Mouse (Mus musculus) brain, embryonic 14.5 days (tissue): ENCODE results near the gene Os9.

Source experiments
- CTCF ChIP-seq: fragments of 200-500 bp; IDR thresholded peaks from 2 replicates; pipeline ENCODE4 v1.5.1; 2012; ENCODE audit warnings: inconsistent platforms, mild to moderate bottlenecking, moderate library complexity, borderline replicate concordance; ENCODE audit not compliant: insufficient read depth, insufficient read length; ENCODE audit errors: extremely low read depth
- POLR2A ChIP-seq: fragments of 200-500 bp; IDR thresholded peaks from 2 replicates; pipeline ENCODE4 v1.6.1; 2012; ENCODE audit warnings: mild to moderate bottlenecking, inconsistent platforms, borderline replicate concordance; ENCODE audit not compliant: poor library complexity, insufficient read depth, insufficient read length, severe bottlenecking; ENCODE audit errors: extremely low read depth

DNA sequence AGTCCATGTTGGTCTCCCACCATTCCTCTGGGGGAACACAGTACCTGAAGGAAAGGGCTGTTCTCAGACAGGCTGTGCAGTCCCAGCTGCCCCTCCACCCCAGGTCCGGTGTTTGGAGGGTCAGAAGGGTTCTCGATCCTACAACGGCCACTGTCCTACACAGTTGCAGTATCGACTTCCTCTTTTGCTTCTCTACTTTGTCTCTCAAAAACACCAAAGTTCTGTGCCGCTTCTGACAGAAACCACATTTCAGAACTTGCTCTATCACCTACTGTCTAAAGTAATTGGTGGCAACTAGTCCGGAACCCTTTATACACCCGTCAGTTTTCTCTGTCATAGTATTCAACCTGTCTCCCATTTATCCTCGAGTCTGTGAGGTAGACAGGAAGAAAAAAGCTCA lies 65.5 kb downstream of the Os9 start:
- TF ChIP-seq CTCF, result no peak
- no peak for TF ChIP-seq POLR2A
